ENCODE assay signal across 21 mouse cellular contexts in genomic region chr4:77613129-77613528, GRCm38 (mm10).
DNase-seq lines count a peak whose midpoint lies in the region; ATAC-seq lines count a peak whose summit lies in the region.
"Had no signal": no experiment of that assay in that cellular context is flagged by ENCODE, and none has a peak within 500 bp of the region (broad histone marks: within the 10 kb centered on the region; RNA-seq: fewer than 3 reads in every experiment).

No protein-coding gene starts in this region.

- no peaks in the 10 kb centered on the region for H3K4me1 ChIP-seq in hindbrain, embryonic 14.5 days (replicated peaks; ENCODE audit: control insufficient read depth, insufficient read depth, low read length)
- H3K4me1 ChIP-seq in hindbrain, embryonic 11.5 days (replicated peaks; ENCODE audit: control insufficient read depth, insufficient read depth, low read length): no peaks in the 10 kb centered on the region
- H3K4me1 ChIP-seq in neural tube, embryonic 12.5 days: no peaks in the 10 kb centered on the region
- H3K4me1 ChIP-seq in neural tube, embryonic 13.5 days (replicated peaks): 0 out of 2 replicates have a peak, but pooled peaks cover 3% of the 10 kb centered on the region
- no peaks in the 10 kb centered on the region for H3K4me1 ChIP-seq in neural tube, embryonic 14.5 days (ENCODE audit: control insufficient read depth, insufficient read depth, low read length)
- no peaks in the 10 kb centered on the region for H3K4me1 ChIP-seq in embryonic facial prominence, embryonic 10.5 days
- H3K4me1 ChIP-seq: embryonic facial prominence, embryonic 12.5 days; forebrain, embryonic 13.5 days; forebrain, embryonic 15.5 days had no signal

- no peak overlapping the region for H3K9ac ChIP-seq in hindbrain, embryonic 14.5 days
- no peak overlapping the region for H3K9ac ChIP-seq in hindbrain, embryonic 11.5 days (ENCODE audit: low read depth, low read length)
- no peak overlapping the region for H3K9ac ChIP-seq in neural tube, embryonic 12.5 days
- H3K9ac ChIP-seq in neural tube, embryonic 13.5 days: no peak overlapping the region
- no peak overlapping the region for H3K9ac ChIP-seq in neural tube, embryonic 14.5 days (replicated peaks; ENCODE audit: low read depth, low read length)
- H3K9ac ChIP-seq: embryonic facial prominence, embryonic 12.5 days; forebrain, embryonic 13.5 days; forebrain, embryonic 15.5 days had no signal

- no peaks in the 10 kb centered on the region for H3K9me3 ChIP-seq in hindbrain, embryonic 14.5 days (ENCODE audit: control insufficient read depth, low read length)
- H3K9me3 ChIP-seq in hindbrain, embryonic 11.5 days (ENCODE audit: control insufficient read depth, low read length): no peaks in the 10 kb centered on the region
- no peaks in the 10 kb centered on the region for H3K9me3 ChIP-seq in neural tube, embryonic 12.5 days
- H3K9me3 ChIP-seq in neural tube, embryonic 13.5 days: no peaks in the 10 kb centered on the region
- no peaks in the 10 kb centered on the region for H3K9me3 ChIP-seq in neural tube, embryonic 14.5 days (ENCODE audit: control insufficient read depth, low read length)
- no peaks in the 10 kb centered on the region for H3K9me3 ChIP-seq in embryonic facial prominence, embryonic 10.5 days
- H3K9me3 ChIP-seq: embryonic facial prominence, embryonic 12.5 days; forebrain, embryonic 13.5 days; forebrain, embryonic 15.5 days had no signal

- no peaks in the 10 kb centered on the region for H3K27me3 ChIP-seq in hindbrain, embryonic 14.5 days (ENCODE audit: control insufficient read depth, insufficient read depth, low read length)
- H3K27me3 ChIP-seq in hindbrain, embryonic 11.5 days (ENCODE audit: control insufficient read depth, insufficient read depth, low read length): no peaks in the 10 kb centered on the region
- H3K27me3 ChIP-seq in neural tube, embryonic 12.5 days (replicated peaks): no peaks in the 10 kb centered on the region
- no peaks in the 10 kb centered on the region for H3K27me3 ChIP-seq in neural tube, embryonic 13.5 days
- H3K27me3 ChIP-seq in neural tube, embryonic 14.5 days (ENCODE audit: control insufficient read depth, insufficient read depth, low read length): no peaks in the 10 kb centered on the region
- no peaks in the 10 kb centered on the region for H3K27me3 ChIP-seq in embryonic facial prominence, embryonic 10.5 days (replicated peaks; ENCODE audit: low read depth, poor library complexity, severe bottlenecking)
- H3K27me3 ChIP-seq: embryonic facial prominence, embryonic 12.5 days; forebrain, embryonic 13.5 days; forebrain, embryonic 15.5 days had no signal

- H3K27ac ChIP-seq in hindbrain, embryonic 14.5 days: no peak overlapping the region
- no peak overlapping the region for H3K27ac ChIP-seq in hindbrain, embryonic 11.5 days (ENCODE audit: low read depth, low read length)
- H3K27ac ChIP-seq in neural tube, embryonic 12.5 days: no peak overlapping the region
- no peak overlapping the region for H3K27ac ChIP-seq in neural tube, embryonic 13.5 days (replicated peaks)
- H3K27ac ChIP-seq in neural tube, embryonic 14.5 days (ENCODE audit: low read depth, low read length): no peak overlapping the region
- no peak overlapping the region for H3K27ac ChIP-seq in embryonic facial prominence, embryonic 10.5 days (replicated peaks)
- H3K27ac ChIP-seq: embryonic facial prominence, embryonic 12.5 days; forebrain, embryonic 13.5 days; forebrain, embryonic 15.5 days had no signal

- H3K4me2 ChIP-seq in hindbrain, embryonic 14.5 days (replicated peaks): no peak overlapping the region
- no peak overlapping the region for H3K4me2 ChIP-seq in hindbrain, embryonic 11.5 days (replicated peaks; ENCODE audit: low read depth, low read length)
- no peak overlapping the region for H3K4me2 ChIP-seq in neural tube, embryonic 12.5 days (replicated peaks)
- H3K4me2 ChIP-seq in neural tube, embryonic 13.5 days: no peak overlapping the region
- no peak overlapping the region for H3K4me2 ChIP-seq in neural tube, embryonic 14.5 days (ENCODE audit: low read depth, low read length)
- H3K4me2 ChIP-seq: embryonic facial prominence, embryonic 12.5 days; forebrain, embryonic 13.5 days; forebrain, embryonic 15.5 days had no signal

- WGBS in hindbrain, embryonic 14.5 days: 60% methylated on average over 1 of the region's 1 CpGs
- 93% methylated on average over 1 of the region's 1 CpGs for WGBS in hindbrain, embryonic 11.5 days
- 70% methylated on average over 1 of the region's 1 CpGs for WGBS in neural tube, embryonic 12.5 days
- WGBS in neural tube, embryonic 13.5 days: 50% methylated on average over 1 of the region's 1 CpGs
- WGBS in neural tube, embryonic 14.5 days: 50% methylated on average over 1 of the region's 1 CpGs
- 94% methylated on average over 1 of the region's 1 CpGs for WGBS in embryonic facial prominence, embryonic 10.5 days

- DNase-seq in hindbrain, embryonic 14.5 days (ENCODE audit: low spot score): no peak
- DNase-seq in hindbrain, embryonic 11.5 days (ENCODE audit: low spot score): no peak
- no peak for DNase-seq in neural tube, embryonic 10.5 days (ENCODE audit: extremely low spot score, low spot score)
- no peak for DNase-seq in embryonic facial prominence, embryonic 10.5 days (ENCODE audit: low spot score)
- no peak for DNase-seq in kidney, postnatal 10 days
- DNase-seq: adrenal gland, adult 2 months; adrenal gland, postnatal 10 days; adrenal gland, postnatal 25 days; cerebellum, adult 11 months; cerebellum, adult 18-20 months; cerebellum, adult 8-10 months; cerebellum, adult 9-11 months; cerebellum, postnatal 14 days; cerebellum, postnatal 36 days; embryo, embryonic 11 days had no signal

- no peaks in the 10 kb centered on the region for H3K36me3 ChIP-seq in hindbrain, embryonic 14.5 days (replicated peaks; ENCODE audit: control insufficient read depth, insufficient read depth)
- no peaks in the 10 kb centered on the region for H3K36me3 ChIP-seq in hindbrain, embryonic 11.5 days (ENCODE audit: control insufficient read depth, insufficient read depth, low read length)
- no peaks in the 10 kb centered on the region for H3K36me3 ChIP-seq in neural tube, embryonic 12.5 days
- H3K36me3 ChIP-seq in neural tube, embryonic 13.5 days: no peaks in the 10 kb centered on the region
- no peaks in the 10 kb centered on the region for H3K36me3 ChIP-seq in neural tube, embryonic 14.5 days (ENCODE audit: control insufficient read depth, insufficient read depth, low read length)
- no peaks in the 10 kb centered on the region for H3K36me3 ChIP-seq in embryonic facial prominence, embryonic 10.5 days (replicated peaks)
- H3K36me3 ChIP-seq: embryonic facial prominence, embryonic 12.5 days; forebrain, embryonic 15.5 days had no signal

- no peak overlapping the region for H3K4me3 ChIP-seq in hindbrain, embryonic 14.5 days (replicated peaks; ENCODE audit: low read length)
- H3K4me3 ChIP-seq in hindbrain, embryonic 11.5 days (ENCODE audit: low read depth, low read length): no peak overlapping the region
- H3K4me3 ChIP-seq in neural tube, embryonic 12.5 days: no peak overlapping the region
- H3K4me3 ChIP-seq in neural tube, embryonic 13.5 days: no peak overlapping the region
- H3K4me3 ChIP-seq in neural tube, embryonic 14.5 days (ENCODE audit: low read depth, low read length): no peak overlapping the region
- H3K4me3 ChIP-seq in embryonic facial prominence, embryonic 10.5 days: no peak overlapping the region
- H3K4me3 ChIP-seq: embryonic facial prominence, embryonic 12.5 days; forebrain, embryonic 13.5 days; forebrain, embryonic 15.5 days had no signal

- ATAC-seq in hindbrain, embryonic 14.5 days (ENCODE audit: low FRiP score): 0 out of 2 replicates have a peak, but pooled peaks have one; percentile 40
- ATAC-seq in hindbrain, embryonic 11.5 days (ENCODE audit: low FRiP score): no peak
- ATAC-seq in neural tube, embryonic 12.5 days (ENCODE audit: low FRiP score, low read depth): peak; percentile 68; the same call in 1 of the 2 replicates
- ATAC-seq in neural tube, embryonic 13.5 days (ENCODE audit: low read depth): peak; percentile 72
- peak; percentile 73 for ATAC-seq in neural tube, embryonic 14.5 days (ENCODE audit: low read depth)
- ATAC-seq: forebrain, embryonic 13.5 days; forebrain, embryonic 15.5 days had no signal
